Mouse (Mus musculus): ENCODE measurements around the gene Grin2a.

- TF ChIP-seq POLR2A (IDR thresholded peaks at IDR 0.05; ENCODE audit: low read depth, low read length) (no peak), CTCF (IDR thresholded peaks at IDR 0.05; ENCODE audit: extremely low read depth, insufficient read length, insufficient replicate concordance, low read depth, low read length) (no peak)
These were observed 468.1 kb downstream of the Grin2a start for GRCm38 (mm10) chr16:9527214-9527613.

All from small intestine, adult 2 months (tissue).